Mouse (Mus musculus): ENCODE data around the gene Cers2. TPM values are rescaled to one million over a fixed set of nuclear protein-coding genes. Genes with fewer than 3 reads are reported as not detected.

The Cers2 gene
- total and polyA plus RNA-seq, 2 experiments = 266 to 283 TPM

GRCm38 (mm10) chr3:95295321-95296102 is 19.1 kb upstream of the Cers2 start:
- TF ChIP-seq POLR2A (IDR thresholded peaks at IDR 0.05; ENCODE audit: extremely low read depth, insufficient read depth, low read length) = no peak
- peak; percentile 71 for TF ChIP-seq CTCF (IDR thresholded peaks at IDR 0.05; ENCODE audit: low read depth, low read length)
- no peak overlapping the region for H3K4me3 ChIP-seq (ENCODE audit: insufficient read depth, low read depth, low read length)
- H3K4me1 ChIP-seq (ENCODE audit: control insufficient read depth, insufficient read depth, low read length) = peaks cover 48% of the 10 kb centered on the region
- H3K27ac ChIP-seq (replicated peaks; ENCODE audit: insufficient read depth, low read depth, low read length) = peak overlapping the region; percentile 77
- DNase-seq (ENCODE audit: extremely low read depth, low read depth, low spot score) = peak; percentile 89
- 18% methylated on average over 11 of the region's 11 CpGs for whole genome bisulfite sequencing
- H3K79me2 ChIP-seq (ENCODE audit: control insufficient read depth, insufficient read depth, low read length) = no peaks in the 10 kb centered on the region
- peaks cover 37% of the 10 kb centered on the region for H3K36me3 ChIP-seq (ENCODE audit: control insufficient read depth, insufficient read depth, low read length)
- H3K9ac ChIP-seq (ENCODE audit: low read depth, low read length) = peak overlapping the region; percentile 12; the same call in 1 of the 2 replicates
- no peaks in the 10 kb centered on the region for H3K27me3 ChIP-seq (ENCODE audit: control insufficient read depth, insufficient read depth, low read length)

- Histone ChIP-seq H3K36me3 (ENCODE audit: control insufficient read depth, insufficient read depth, low read length) (peaks cover 33% of the 10 kb centered on the region), H3K4me1 (ENCODE audit: control insufficient read depth, insufficient read depth, low read length) (peaks cover 45% of the 10 kb centered on the region), H3K27me3 (ENCODE audit: control insufficient read depth, insufficient read depth, low read length) (no peaks in the 10 kb centered on the region), H3K79me2 (ENCODE audit: control insufficient read depth, insufficient read depth, low read length) (no peaks in the 10 kb centered on the region), H3K4me3 (ENCODE audit: insufficient read depth, low read depth, low read length) (no peak overlapping the region), H3K9ac (ENCODE audit: low read depth, low read length) (no peak overlapping the region), H3K27ac (replicated peaks; ENCODE audit: insufficient read depth, low read depth, low read length) (peak overlapping the region; percentile 77)
- TF ChIP-seq POLR2A (IDR thresholded peaks at IDR 0.05; ENCODE audit: extremely low read depth, insufficient read depth, low read length) = no peak
- peak; percentile 72 for TF ChIP-seq CTCF (IDR thresholded peaks at IDR 0.05; ENCODE audit: low read depth, low read length)
- DNase-seq (ENCODE audit: extremely low read depth, low read depth, low spot score) = peak; percentile 68
- 4% methylated on average over 5 of the region's 5 CpGs for WGBS
Measured at GRCm38 (mm10) chr3:95296103-95296469, 18.5 kb upstream of the Cers2 start.

DNA sequence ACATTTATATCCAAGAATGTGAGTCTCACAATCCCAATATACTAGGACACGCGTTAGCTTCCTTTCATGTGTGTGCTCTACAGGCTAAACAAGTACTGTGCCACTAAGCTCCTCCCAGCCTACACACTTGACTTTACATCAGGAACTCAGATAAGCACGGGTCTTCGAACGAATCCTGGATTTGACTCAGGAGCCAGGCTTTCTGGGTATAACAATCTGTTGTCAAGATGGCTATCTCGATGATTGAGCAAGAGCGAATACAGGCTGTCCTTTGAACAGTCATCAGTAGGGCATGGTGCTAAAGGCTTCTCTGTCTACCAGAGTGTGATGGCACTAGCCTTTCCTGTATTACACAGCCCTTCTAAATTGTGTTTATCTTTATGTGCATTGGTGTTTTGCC is 16.6 kb upstream of the Cers2 start:
- H3K36me3 ChIP-seq (ENCODE audit: control insufficient read depth, insufficient read depth, low read length) = peaks cover 19% of the 10 kb centered on the region
- H3K9ac ChIP-seq (ENCODE audit: low read depth, low read length) = no peak overlapping the region
- WGBS = 24% methylated on average over 7 of the region's 7 CpGs
- H3K4me3 ChIP-seq (ENCODE audit: insufficient read depth, low read depth, low read length) = no peak overlapping the region
- peak overlapping the region; percentile 87 for H3K27ac ChIP-seq (replicated peaks; ENCODE audit: insufficient read depth, low read depth, low read length)
- no peaks in the 10 kb centered on the region for H3K27me3 ChIP-seq (ENCODE audit: control insufficient read depth, insufficient read depth, low read length)
- H3K4me1 ChIP-seq (ENCODE audit: control insufficient read depth, insufficient read depth, low read length) = peaks cover 33% of the 10 kb centered on the region
- peak; percentile 98 for DNase-seq (ENCODE audit: extremely low read depth, low read depth, low spot score)
- H3K79me2 ChIP-seq (ENCODE audit: control insufficient read depth, insufficient read depth, low read length) = no peaks in the 10 kb centered on the region
- no peak for TF ChIP-seq CTCF (IDR thresholded peaks at IDR 0.05; ENCODE audit: low read depth, low read length)
- no peak for TF ChIP-seq POLR2A (IDR thresholded peaks at IDR 0.05; ENCODE audit: extremely low read depth, insufficient read depth, low read length)

DNA sequence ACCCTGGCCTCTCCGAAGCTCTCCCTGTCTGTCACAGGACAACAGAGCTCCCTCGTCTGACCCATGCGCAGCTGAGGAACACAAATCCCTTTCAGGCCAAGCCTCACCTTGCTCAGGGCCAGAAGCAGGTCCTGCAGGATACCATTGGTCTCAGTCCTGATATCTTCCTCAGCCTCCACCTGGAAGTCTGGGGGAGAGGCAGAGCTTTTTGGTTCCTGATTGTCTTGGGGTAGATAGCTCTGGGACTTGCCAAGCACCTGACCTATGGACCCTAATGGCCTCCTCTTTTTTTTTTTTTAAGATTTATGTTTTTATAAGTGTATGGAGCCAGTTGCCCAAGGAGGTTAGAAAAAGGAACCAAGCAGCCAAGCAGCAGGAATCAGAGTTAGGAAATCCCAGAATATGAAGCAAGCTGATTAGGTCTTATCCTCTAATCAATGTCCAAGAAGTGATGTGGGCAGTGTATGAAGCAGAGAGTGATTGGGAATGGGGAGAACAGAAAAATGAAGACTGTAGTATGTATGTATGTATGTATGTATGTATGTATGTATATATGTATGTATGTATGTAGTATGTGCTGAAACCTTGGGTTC is 13.3 kb upstream of the Cers2 start:
- peaks cover 11% of the 10 kb centered on the region for H3K4me1 ChIP-seq (ENCODE audit: control insufficient read depth, insufficient read depth, low read length)
- no peak overlapping the region for H3K4me3 ChIP-seq (ENCODE audit: insufficient read depth, low read depth, low read length)
- TF ChIP-seq POLR2A (IDR thresholded peaks at IDR 0.05; ENCODE audit: extremely low read depth, insufficient read depth, low read length) (no peak), CTCF (IDR thresholded peaks at IDR 0.05; ENCODE audit: low read depth, low read length) (no peak)
- H3K9ac ChIP-seq (ENCODE audit: low read depth, low read length) = no peak overlapping the region
- H3K27me3 ChIP-seq (ENCODE audit: control insufficient read depth, insufficient read depth, low read length) = no peaks in the 10 kb centered on the region
- H3K27ac ChIP-seq (replicated peaks; ENCODE audit: insufficient read depth, low read depth, low read length) = no peak overlapping the region
- 92% methylated on average over 3 of the region's 3 CpGs for WGBS
- DNase-seq (ENCODE audit: extremely low read depth, low read depth, low spot score) = no peak
- H3K79me2 ChIP-seq (ENCODE audit: control insufficient read depth, insufficient read depth, low read length) = no peaks in the 10 kb centered on the region
- H3K36me3 ChIP-seq (ENCODE audit: control insufficient read depth, insufficient read depth, low read length) = peaks cover 6% of the 10 kb centered on the region

- TF ChIP-seq CTCF (IDR thresholded peaks at IDR 0.05; ENCODE audit: low read depth, low read length) (no peak), POLR2A (IDR thresholded peaks at IDR 0.05; ENCODE audit: extremely low read depth, insufficient read depth, low read length) (no peak)
- Histone ChIP-seq H3K9ac (ENCODE audit: low read depth, low read length) (no peak overlapping the region), H3K4me1 (ENCODE audit: control insufficient read depth, insufficient read depth, low read length) (no peaks in the 10 kb centered on the region), H3K36me3 (ENCODE audit: control insufficient read depth, insufficient read depth, low read length) (no peaks in the 10 kb centered on the region), H3K27me3 (ENCODE audit: control insufficient read depth, insufficient read depth, low read length) (no peaks in the 10 kb centered on the region), H3K4me3 (ENCODE audit: insufficient read depth, low read depth, low read length) (no peak overlapping the region), H3K27ac (replicated peaks; ENCODE audit: insufficient read depth, low read depth, low read length) (no peak overlapping the region), H3K79me2 (ENCODE audit: control insufficient read depth, insufficient read depth, low read length) (no peaks in the 10 kb centered on the region)
- no peak for DNase-seq (ENCODE audit: extremely low read depth, low read depth, low spot score)
- WGBS = 70% methylated on average over 4 of the region's 4 CpGs
Measured at GRCm38 (mm10) chr3:95306244-95306643, 8.3 kb upstream of the Cers2 start.

DNA sequence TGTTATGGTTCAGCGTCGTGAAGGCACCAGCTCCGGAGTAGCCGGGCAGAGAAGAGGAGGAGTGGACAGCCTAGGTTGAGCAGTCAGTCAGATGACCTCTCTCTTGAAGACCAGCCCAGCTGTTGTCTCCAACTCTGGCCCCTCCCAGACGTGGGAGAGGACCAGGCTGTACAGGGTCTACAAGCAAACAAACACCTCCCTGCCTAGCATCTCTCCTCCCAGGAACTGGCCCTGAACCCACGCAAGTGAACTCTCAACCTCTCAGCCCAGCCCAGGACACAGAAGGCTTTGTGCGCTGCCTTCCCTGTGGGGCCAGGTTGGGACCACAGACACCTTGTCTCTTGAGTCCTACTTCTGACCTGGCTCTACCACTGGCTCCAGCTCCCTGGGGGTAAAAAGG is 7.5 kb upstream of the Cers2 start, which contains the start of gene Anxa9:
Gene Anxa9 (minus strand): TSS at position 77 of the 400 bp plus-strand sequence.
- no peaks in the 10 kb centered on the region for H3K4me1 ChIP-seq (ENCODE audit: control insufficient read depth, insufficient read depth, low read length)
- H3K27ac ChIP-seq (replicated peaks; ENCODE audit: insufficient read depth, low read depth, low read length) = no peak within 1 kb of the TSS
- no peak for DNase-seq (ENCODE audit: extremely low read depth, low read depth, low spot score)
- WGBS = 69% methylated on average over 7 of the region's 7 CpGs
- no peak within 1 kb of the TSS for H3K9ac ChIP-seq (ENCODE audit: low read depth, low read length)
- no peak for TF ChIP-seq POLR2A (IDR thresholded peaks at IDR 0.05; ENCODE audit: extremely low read depth, insufficient read depth, low read length)
- no peak for TF ChIP-seq CTCF (IDR thresholded peaks at IDR 0.05; ENCODE audit: low read depth, low read length)
- H3K27me3 ChIP-seq (ENCODE audit: control insufficient read depth, insufficient read depth, low read length) = no peaks in the 10 kb centered on the region
- no peaks in the 10 kb centered on the region for H3K36me3 ChIP-seq (ENCODE audit: control insufficient read depth, insufficient read depth, low read length)
- no peaks in the 10 kb centered on the region for H3K79me2 ChIP-seq (ENCODE audit: control insufficient read depth, insufficient read depth, low read length)
- H3K4me3 ChIP-seq (ENCODE audit: insufficient read depth, low read depth, low read length) = no peak within 1 kb of the TSS

Measured in liver, adult 2 months (tissue).